Mouse (Mus musculus): ENCODE results near the gene Rims1. TPM values are rescaled to one million over a fixed set of nuclear protein-coding genes. Genes with fewer than 3 reads are reported as not detected.

Rims1 gene
- total RNA-seq, 2 experiments from 2014 or later: 420 to 429 TPM

- intact Hi-C loops (cut with DNase I): no loop called here
- no peak for DNase-seq (ENCODE audit: low spot score in 2 of 2)
These were observed 535.7 kb downstream of the Rims1 start for GRCm38 (mm10) chr1:22270131-22270530.

- intact Hi-C loops (cut with DNase I): loop anchor here (2.0 to 10.0 kb wide), 4 partner anchors 734 to 1101 kb away; partner anchors contain the start of gene Tmem14a
- DNase-seq (ENCODE audit: low spot score in 2 of 2): peak; percentile 82 to 91
These were observed 537.0 kb downstream of the Rims1 start for GRCm38 (mm10) chr1:22268581-22269359.

- intact Hi-C loops (cut with DNase I): loop anchor here (5.0 to 10.0 kb wide), 2 partner anchors 732 to 1099 kb away; no protein-coding TSS in a partner anchor
- peak in 1 of 2 experiments; percentile 75 for DNase-seq (ENCODE audit: low spot score in 2 of 2)
These were observed 539.3 kb downstream of the Rims1 start for GRCm38 (mm10) chr1:22266491-22266890.

- intact Hi-C loops (cut with DNase I): loop anchor here (5.0 to 10.0 kb wide), 2 partner anchors 731 to 1098 kb away; no protein-coding TSS in a partner anchor
- DNase-seq (ENCODE audit: low spot score in 2 of 2): peak in 1 of 2 experiments; percentile 41
These were observed 540.3 kb downstream of the Rims1 start for GRCm38 (mm10) chr1:22265528-22265927.

- intact Hi-C loops (cut with DNase I): loop anchor here (2.0 to 10.0 kb wide), 2 partner anchors 302 to 728 kb away; partner anchors contain the start of gene Kcnq5
- DNase-seq (ENCODE audit: low spot score in 2 of 2): peak in 1 of 2 experiments; percentile 36
These were observed 543.4 kb downstream of the Rims1 start for GRCm38 (mm10) chr1:22262169-22262950.

DNA sequence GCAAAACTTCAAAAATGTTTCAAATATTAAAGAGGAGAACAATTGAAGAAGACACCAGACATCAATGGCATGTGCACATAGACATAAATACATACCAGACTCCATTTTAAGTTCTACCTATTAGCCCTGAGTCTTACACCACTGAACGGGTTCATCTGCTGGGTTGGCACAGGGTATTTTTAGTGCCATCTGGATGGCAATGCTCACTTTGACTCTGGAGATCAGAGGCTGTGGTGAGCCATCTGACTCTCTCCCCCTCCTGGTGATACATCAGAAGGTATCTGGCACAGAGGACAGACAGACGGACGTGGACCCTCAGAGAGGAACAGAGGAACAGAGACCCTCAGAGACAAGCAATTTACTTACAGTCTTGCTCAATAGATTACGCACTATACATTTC, 544.1 kb downstream of the Rims1 start:
- intact Hi-C loops (cut with DNase I): loop anchor here (2.0 to 10.0 kb wide), 2 partner anchors 301 to 727 kb away; partner anchors contain the start of gene Kcnq5
- DNase-seq (ENCODE audit: low spot score in 2 of 2): no peak

GRCm38 (mm10) chr1:22260291-22260690, 545.5 kb downstream of the Rims1 start:
- peak in 1 of 2 experiments; percentile 64 for DNase-seq (ENCODE audit: low spot score in 2 of 2)
- intact Hi-C loops (cut with DNase I): loop anchor here (10.0 kb wide), 1 partner anchor 725 kb away; no protein-coding TSS in a partner anchor

GRCm38 (mm10) chr1:22258356-22258755, 547.4 kb downstream of the Rims1 start:
- no peak for DNase-seq (ENCODE audit: low spot score in 2 of 2)
- intact Hi-C loops (cut with DNase I): no loop called here

DNA sequence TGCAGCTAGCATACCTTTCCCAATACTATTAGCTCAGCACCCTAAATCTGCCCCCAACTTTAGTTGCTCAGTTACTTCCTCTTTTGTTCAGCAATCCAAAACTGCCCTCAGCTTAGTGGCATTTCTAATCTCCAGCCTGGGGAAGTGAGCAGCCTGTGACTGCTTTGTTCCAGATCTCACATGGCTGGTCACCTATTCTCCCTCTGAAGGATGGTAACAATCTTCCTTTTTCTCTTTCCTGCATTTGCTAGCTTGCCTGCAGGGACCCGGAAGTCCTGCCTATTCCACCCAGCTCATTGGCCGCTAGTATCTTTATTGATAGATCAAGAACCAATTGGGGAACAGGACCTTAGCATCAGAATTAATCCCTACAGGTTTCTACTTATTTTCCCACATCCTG, 551.5 kb downstream of the Rims1 start:
- no peak for DNase-seq (ENCODE audit: low spot score in 2 of 2)
- intact Hi-C loops (cut with DNase I): no loop called here

GRCm38 (mm10) chr1:22252873-22253272, 552.9 kb downstream of the Rims1 start:
- intact Hi-C loops (cut with DNase I): no loop called here
- DNase-seq (ENCODE audit: low spot score in 2 of 2): no peak

DNA sequence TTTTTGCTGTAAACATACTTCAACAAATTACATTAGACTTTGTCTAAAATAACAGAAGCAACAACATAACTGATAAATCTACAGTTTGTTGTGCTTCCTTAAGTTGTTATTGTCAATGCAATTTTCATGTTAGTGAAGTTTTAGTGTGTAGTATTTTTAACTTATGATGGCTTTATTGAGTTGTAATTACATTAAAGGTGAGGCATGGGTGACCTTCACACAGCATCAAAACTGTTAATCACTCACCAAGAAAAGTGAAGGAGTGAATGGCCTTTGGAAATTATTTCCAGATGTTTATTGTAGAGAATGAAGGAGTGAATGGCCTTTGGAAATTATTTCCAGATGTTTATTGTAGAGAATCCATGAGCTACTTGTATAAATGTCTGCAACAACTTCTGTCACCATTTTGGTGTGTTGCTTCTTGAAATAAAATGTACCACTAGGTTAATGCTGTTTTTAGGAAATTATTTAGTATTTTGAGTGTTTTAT, 556.9 kb downstream of the Rims1 start:
- no peak for DNase-seq (ENCODE audit: low spot score in 2 of 2)
- intact Hi-C loops (cut with DNase I): loop anchor here (5.0 kb wide), 1 partner anchor 287 kb away; the partner anchor contains the start of gene Kcnq5

GRCm38 (mm10) chr1:22245748-22246147, 560.0 kb downstream of the Rims1 start:
- DNase-seq (ENCODE audit: low spot score in 2 of 2): peak in 1 of 2 experiments; percentile 82
- intact Hi-C loops (cut with DNase I): loop anchor here (2.0 to 5.0 kb wide), 2 partner anchors 35 to 283 kb away; partner anchors contain the start of gene Kcnq5

Measured in left cerebral cortex, postnatal 25 days (tissue).